Mouse (Mus musculus) stomach, postnatal 0 days (tissue): ENCODE measurements around the gene Cwc25. TPM values are rescaled to one million over a fixed set of nuclear protein-coding genes. Genes with fewer than 3 reads are reported as not detected.

Experiments used
- ATAC-seq: fragments of 200-750 bp; cut with Nextera tagmentation; 2 replicates; pipeline ENCODE4 v1.8.0; 2017; ENCODE audit not compliant: low FRiP score, low TSS enrichment
- DNase-seq: peaks from one replicate; pipeline ENCODE4 v3.0.0-alpha.2; 2016; ENCODE audit warnings: low spot score
- H3K27ac ChIP-seq: fragments of 300-500 bp; sonication (generic); replicated peaks from 2 replicates; pipeline ENCODE4 v1.5.1; 2014; ENCODE audit warnings: mild to moderate bottlenecking, control low read depth
- H3K27me3 ChIP-seq: fragments of 300-500 bp; sonication (generic); 2 replicates; pipeline ENCODE4 v1.6.1; 2014; ENCODE audit warnings: low read length; ENCODE audit not compliant: control insufficient read depth, insufficient read depth
- H3K36me3 ChIP-seq: fragments of 300-500 bp; sonication (generic); 2 replicates; pipeline ENCODE4 v1.6.1; 2014; ENCODE audit warnings: low read length, mixed read lengths; ENCODE audit not compliant: control insufficient read depth, insufficient read depth
- H3K4me1 ChIP-seq: fragments of 300-500 bp; sonication (generic); replicated peaks from 2 replicates; pipeline ENCODE4 v1.6.1; 2014; ENCODE audit warnings: antibody characterized with exemption; ENCODE audit not compliant: control insufficient read depth, insufficient read depth
- H3K4me2 ChIP-seq: fragments of 300-500 bp; sonication (generic); replicated peaks from 2 replicates; pipeline ENCODE4 v1.6.1; 2014; ENCODE audit warnings: low read depth, mild to moderate bottlenecking, control low read depth, moderate library complexity
- H3K4me3 ChIP-seq: fragments of 300-500 bp; sonication (generic); 2 replicates; pipeline ENCODE4 v1.5.1; 2014; ENCODE audit warnings: low read depth, low read length, control low read depth
- H3K9ac ChIP-seq: fragments of 300-500 bp; sonication (generic); 2 replicates; pipeline ENCODE4 v1.6.1; 2014; ENCODE audit warnings: mild to moderate bottlenecking, low read length, control low read depth, mixed read lengths
- H3K9me3 ChIP-seq: fragments of 300-500 bp; sonication (generic); 2 replicates; pipeline ENCODE4 v1.6.1; 2016; ENCODE audit warnings: low read length; ENCODE audit not compliant: control insufficient read depth
- CTCF ChIP-seq: IDR thresholded peaks from 2 replicates; pipeline ENCODE4 v1.5.1; 2016; ENCODE audit warnings: antibody characterized with exemption, low read depth, mild to moderate bottlenecking, moderate library complexity
- EP300 ChIP-seq: optimal IDR thresholded peaks from 2 replicates; pipeline ENCODE3; 2016; ENCODE audit warnings: antibody characterized with exemption
- WGBS: fragments of 180-500 bp; shearing (Covaris S2); extraction: QIAGEN DNeasy Blood & Tissue Kit; methylation state at CpG from one replicate; pipeline ENCODE4 v1.1.7; 2014; 5-methylcytosine and 5-hydroxymethylcytosine counted together
- polyA plus RNA-seq: library from polyadenylated mRNA; unstranded; fragments of >200 nt; fragmentation: Nextera tagmentation; extraction: Ambion mirVana; gene quantifications from 2 replicates; pipeline ENCODE4 v1.2.1, GENCODE M21; 2015

The Cwc25 gene
- polyA plus RNA-seq, 1 experiment from 2014 or later, result 9.0 TPM

DNA sequence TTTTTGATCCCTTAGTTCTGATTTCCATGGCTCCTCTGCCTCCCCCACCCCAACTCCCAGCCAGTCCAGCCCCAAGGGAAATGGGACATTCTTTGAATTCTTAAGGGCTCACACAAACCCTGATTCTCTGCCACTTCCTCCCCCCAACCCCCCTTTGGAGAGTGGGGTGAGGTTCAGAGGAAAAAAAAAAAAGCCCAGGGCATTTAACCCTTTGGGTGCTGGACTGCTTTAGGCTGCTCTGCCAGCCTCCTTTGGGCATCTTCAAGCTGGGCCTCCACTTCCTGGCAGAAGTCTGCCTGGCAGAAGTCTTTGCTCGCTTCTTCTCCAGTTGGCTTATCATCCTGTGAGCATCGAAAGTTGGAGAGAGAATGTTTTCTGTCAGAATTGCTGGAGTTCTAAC is 41.7 kb upstream of the Cwc25 start:
- WGBS, result 46% methylated on average over 2 of the region's 2 CpGs
- H3K9ac ChIP-seq, result no peak overlapping the region
- H3K27me3 ChIP-seq, result no peaks in the 10 kb centered on the region
- no peaks in the 10 kb centered on the region for H3K9me3 ChIP-seq
- peaks cover 6% of the 10 kb centered on the region; the same call in 1 of the 2 replicates for H3K36me3 ChIP-seq
- ATAC-seq (no peak), DNase-seq (no peak)
- H3K4me2 ChIP-seq, result no peak overlapping the region
- TF ChIP-seq CTCF (no peak), EP300 (peak; percentile 21)
- peaks cover 50% of the 10 kb centered on the region for H3K4me1 ChIP-seq
- peak overlapping the region; percentile 63 for H3K27ac ChIP-seq
- no peak overlapping the region for H3K4me3 ChIP-seq

DNA sequence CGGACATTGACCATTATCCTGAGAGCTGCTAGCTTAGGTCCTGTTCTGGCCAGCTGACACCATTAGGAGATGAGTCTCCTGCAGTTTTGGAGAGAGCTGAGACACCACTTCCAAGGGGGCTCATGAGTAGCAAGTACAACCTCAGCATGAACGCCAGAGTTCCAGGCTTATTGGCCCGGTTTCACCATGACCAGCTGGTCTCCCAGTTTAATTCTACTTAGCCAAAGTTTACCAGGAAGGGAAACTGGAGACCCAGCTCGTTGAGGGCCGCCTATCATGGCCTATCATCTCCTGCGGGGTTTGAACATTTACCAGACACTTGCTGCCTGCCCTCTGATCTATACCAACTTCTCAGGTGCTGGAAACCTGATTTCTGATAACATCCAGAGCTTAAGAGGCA is 41.3 kb upstream of the Cwc25 start:
- Histone ChIP-seq H3K27me3 (no peaks in the 10 kb centered on the region), H3K27ac (peak overlapping the region; percentile 63), H3K9ac (no peak overlapping the region), H3K4me1 (peaks cover 49% of the 10 kb centered on the region), H3K36me3 (peaks cover 6% of the 10 kb centered on the region; the same call in 1 of the 2 replicates), H3K4me2 (no peak overlapping the region), H3K4me3 (no peak overlapping the region), H3K9me3 (no peaks in the 10 kb centered on the region)
- ATAC-seq (no peak), DNase-seq (no peak)
- no peak for TF ChIP-seq CTCF
- no peak for TF ChIP-seq EP300
- WGBS, result 21% methylated on average over 6 of the region's 6 CpGs

DNA sequence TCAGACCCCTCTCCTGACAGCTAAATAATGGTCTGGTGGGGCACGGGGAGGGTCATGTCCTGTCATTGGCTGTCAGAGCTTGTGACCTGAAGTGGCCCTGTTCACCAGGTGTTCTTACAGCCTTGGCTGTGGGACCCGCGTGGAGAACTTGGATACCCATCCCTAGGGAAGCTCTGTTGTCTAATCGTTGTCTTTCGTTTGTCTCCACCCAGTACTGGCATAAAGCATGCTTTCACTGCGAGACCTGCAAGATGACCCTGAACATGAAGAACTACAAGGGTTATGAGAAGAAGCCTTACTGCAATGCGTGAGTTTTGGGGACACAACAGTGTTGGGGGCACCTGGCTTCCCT is 40.2 kb upstream of the Cwc25 start:
- ATAC-seq, result no peak
- Histone ChIP-seq H3K9ac (no peak overlapping the region), H3K4me2 (peak overlapping the region; percentile 45), H3K36me3 (peaks cover 6% of the 10 kb centered on the region; the same call in 1 of the 2 replicates), H3K27me3 (no peaks in the 10 kb centered on the region), H3K9me3 (no peaks in the 10 kb centered on the region), H3K4me1 (peaks cover 49% of the 10 kb centered on the region), H3K27ac (peak overlapping the region; percentile 81), H3K4me3 (no peak overlapping the region)
- WGBS, result 57% methylated on average over 7 of the region's 7 CpGs
- TF ChIP-seq EP300, result no peak
- no peak for TF ChIP-seq CTCF
- DNase-seq, result no peak

DNA sequence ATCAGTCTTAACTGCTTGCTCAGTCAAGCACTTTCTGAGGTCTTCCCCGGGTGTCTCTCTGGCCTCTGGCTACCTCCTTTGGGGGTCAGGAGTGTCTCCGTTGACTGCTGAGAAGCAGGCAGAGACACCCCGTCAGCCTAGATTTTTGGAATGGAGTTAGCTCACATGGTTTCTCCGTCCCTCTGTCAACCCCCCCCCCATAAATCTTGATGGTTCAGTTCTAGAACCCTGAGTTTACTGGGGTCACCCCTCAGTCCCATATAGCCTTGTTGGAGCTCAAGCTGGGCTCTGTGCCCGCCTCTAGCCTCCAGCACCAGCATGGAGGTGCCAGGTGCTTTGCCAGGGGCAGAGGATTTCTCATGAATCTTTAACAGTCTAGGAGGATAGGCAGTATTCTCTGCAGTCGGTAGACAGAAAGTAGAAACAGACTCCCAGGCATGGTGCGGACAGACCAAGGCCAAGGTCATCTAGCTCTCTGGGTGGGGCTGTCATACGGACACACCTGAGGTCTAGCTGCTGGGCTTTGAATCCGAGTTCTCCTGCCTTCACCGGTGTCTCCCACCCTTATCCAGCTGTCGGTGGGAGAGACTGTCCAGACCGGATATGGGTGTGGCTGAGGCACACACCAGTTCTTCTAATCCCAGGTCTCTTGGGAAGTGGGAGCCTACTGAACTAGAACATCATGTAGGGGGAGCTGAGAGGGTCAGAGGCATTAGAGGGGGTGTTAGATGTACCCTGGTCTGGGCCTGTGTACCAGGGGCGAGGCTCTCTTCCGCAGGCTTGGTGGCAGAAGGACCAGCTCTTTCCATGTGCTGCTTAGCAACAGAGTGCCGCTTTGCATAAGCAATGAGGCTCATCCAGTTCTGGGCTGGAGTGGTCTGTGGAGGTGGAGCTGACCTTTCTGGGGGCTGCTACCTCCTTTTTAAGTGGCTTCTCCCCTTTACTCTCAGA is 39.6 kb upstream of the Cwc25 start:
- 24% methylated on average over 15 of the region's 15 CpGs for WGBS
- Histone ChIP-seq H3K27ac (peak overlapping the region; percentile 81), H3K4me1 (peaks cover 49% of the 10 kb centered on the region), H3K9ac (0 out of 2 replicates have a peak overlapping the region, but pooled peaks have one; percentile 9), H3K4me3 (peak overlapping the region; percentile 4; the same call in 1 of the 2 replicates), H3K4me2 (peak overlapping the region; percentile 45), H3K27me3 (no peaks in the 10 kb centered on the region), H3K9me3 (no peaks in the 10 kb centered on the region), H3K36me3 (peaks cover 6% of the 10 kb centered on the region; the same call in 1 of the 2 replicates)
- DNase-seq (no peak), ATAC-seq (0 out of 2 replicates have a peak, but pooled peaks have one; percentile 1)
- TF ChIP-seq CTCF (no peak), EP300 (no peak)

DNA sequence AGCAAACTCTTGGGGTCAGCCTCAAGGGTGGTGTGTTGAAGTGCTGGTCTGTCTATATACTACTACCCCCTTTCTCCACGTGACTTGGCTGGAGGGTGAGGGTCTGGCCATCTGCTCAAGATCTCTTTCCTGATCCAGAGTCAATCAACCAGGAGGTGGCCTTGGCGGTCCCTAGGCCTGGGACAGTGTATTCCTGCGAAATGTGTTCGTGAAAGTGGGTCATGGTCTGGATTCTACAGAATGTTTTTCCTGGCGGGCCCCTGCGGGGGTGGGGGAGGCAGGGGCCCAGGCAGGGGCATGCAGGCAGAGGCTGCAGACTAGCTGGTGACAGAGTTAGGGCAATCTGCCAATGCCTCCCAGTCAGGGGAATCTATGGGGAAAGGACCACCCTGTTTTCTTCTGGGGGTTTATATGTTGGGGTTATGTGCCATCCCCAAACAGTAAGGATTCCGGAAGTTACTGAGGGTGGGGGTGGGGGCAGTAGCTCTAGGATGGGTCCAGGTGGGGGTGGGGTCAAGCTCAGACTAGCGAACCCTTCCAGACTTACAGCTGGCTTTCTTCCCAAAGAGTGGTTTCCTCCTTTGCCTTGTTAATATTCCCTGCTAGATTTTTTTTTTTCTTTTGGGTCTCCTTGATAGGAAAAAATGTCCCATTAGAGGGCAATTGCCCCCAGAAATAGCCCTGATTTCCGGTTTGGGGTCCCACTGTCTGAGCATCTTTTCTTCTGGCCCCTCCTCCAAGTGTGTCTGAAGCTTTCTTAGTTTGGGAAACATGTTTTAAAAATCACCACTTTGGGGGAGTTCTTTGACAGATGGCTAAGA is 38.7 kb upstream of the Cwc25 start:
- no peaks in the 10 kb centered on the region for H3K27me3 ChIP-seq
- H3K4me1 ChIP-seq, result peaks cover 49% of the 10 kb centered on the region
- H3K9ac ChIP-seq, result peak overlapping the region; percentile 9; the same call in 1 of the 2 replicates
- peak overlapping the region; percentile 81 for H3K27ac ChIP-seq
- no peak for TF ChIP-seq CTCF
- peaks cover 6% of the 10 kb centered on the region; the same call in 1 of the 2 replicates for H3K36me3 ChIP-seq
- no peaks in the 10 kb centered on the region for H3K9me3 ChIP-seq
- ATAC-seq, result no peak
- H3K4me2 ChIP-seq, result peak overlapping the region; percentile 45
- no peak for DNase-seq
- H3K4me3 ChIP-seq, result 0 out of 2 replicates have a peak overlapping the region, but pooled peaks have one; percentile 13
- 20% methylated on average over 9 of the region's 9 CpGs for WGBS
